ENCODE assay signal across 16 mouse cellular contexts in genomic region chr9:70110871-70111270, GRCm38 (mm10). TPM values are rescaled to one million over a fixed set of nuclear protein-coding genes. Genes with fewer than 3 reads are reported as not detected.
"Had no signal": no experiment of that assay in that cellular context is flagged by ENCODE, and none has a peak within 500 bp of the region (broad histone marks: within the 10 kb centered on the region; RNA-seq: fewer than 3 reads in every experiment).

No protein-coding gene starts in this region.

- H3K4me1 ChIP-seq: megakaryocyte, embryonic 14.5 days; stomach, embryonic 15.5 days had no signal

- H3K4me3 ChIP-seq: megakaryocyte, embryonic 14.5 days; stomach, embryonic 15.5 days had no signal

- ATAC-seq: liver, postnatal 0 days; lung, postnatal 0 days had no signal

- H3K27ac ChIP-seq: lung, embryonic 15.5 days; macrophage; midbrain, embryonic 13.5 days; neural tube, embryonic 12.5 days; stomach, embryonic 15.5 days; stomach, postnatal 0 days had no signal

- H3K9ac ChIP-seq: liver, postnatal 0 days; lung, embryonic 15.5 days; neural tube, embryonic 12.5 days; stomach, embryonic 15.5 days had no signal

- DNase-seq: liver, postnatal 0 days; lung, adult 2 months; lung, postnatal 14 days; lung, postnatal 36 days; right cerebral cortex, postnatal 14 days; thymus, adult 2 months; thymus, postnatal 25 days; thymus, postnatal 4 days had no signal

- H3K27me3 ChIP-seq: neural tube, embryonic 12.5 days; stomach, embryonic 15.5 days had no signal

- H3K9me3 ChIP-seq: lung, embryonic 15.5 days; megakaryocyte, embryonic 14.5 days; midbrain, embryonic 13.5 days; neural tube, embryonic 12.5 days; stomach, embryonic 15.5 days had no signal

- H3K36me3 ChIP-seq: lung, embryonic 15.5 days; midbrain, embryonic 13.5 days; neural tube, embryonic 12.5 days; stomach, embryonic 15.5 days had no signal

RNA-seq across cellular contexts. Expression of gene Fam81a, which starts 31.5 kb away (rescaled TPM):
- polyA plus RNA-seq: macrophage had no signal
